Mouse (Mus musculus): Measurements from ENCODE around the gene Ly6g.
"Not testable (repeated sequence)": the region's sequence is repeated elsewhere in the genome, so short reads cannot be mapped to it uniquely, and the experiment has no call there.

Gene Ly6g

DNA sequence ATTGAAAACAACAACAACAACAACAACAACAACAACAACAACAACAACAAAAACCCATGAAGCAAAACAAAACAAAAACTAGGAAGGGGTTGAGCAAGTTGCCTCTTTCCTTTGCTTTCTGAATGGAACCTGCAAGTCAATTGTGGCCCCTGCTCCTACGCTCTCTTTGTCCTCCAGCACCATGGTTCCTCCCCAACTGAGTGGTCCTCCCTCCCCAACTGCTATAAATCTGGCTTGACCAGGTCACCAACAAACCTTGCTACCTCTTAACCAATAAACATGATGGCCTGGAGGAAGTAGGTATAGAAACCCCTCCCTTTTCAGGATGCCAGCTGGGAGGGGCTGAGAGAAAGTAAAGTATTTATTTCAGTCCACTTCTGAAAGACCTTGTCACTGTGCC is at the start of gene Ly6g:
TSS of gene Ly6g (plus strand) at position 301 of the 400 bp plus-strand sequence.
- DNase-seq (ENCODE audit: extremely low spot score), result no peak

DNA sequence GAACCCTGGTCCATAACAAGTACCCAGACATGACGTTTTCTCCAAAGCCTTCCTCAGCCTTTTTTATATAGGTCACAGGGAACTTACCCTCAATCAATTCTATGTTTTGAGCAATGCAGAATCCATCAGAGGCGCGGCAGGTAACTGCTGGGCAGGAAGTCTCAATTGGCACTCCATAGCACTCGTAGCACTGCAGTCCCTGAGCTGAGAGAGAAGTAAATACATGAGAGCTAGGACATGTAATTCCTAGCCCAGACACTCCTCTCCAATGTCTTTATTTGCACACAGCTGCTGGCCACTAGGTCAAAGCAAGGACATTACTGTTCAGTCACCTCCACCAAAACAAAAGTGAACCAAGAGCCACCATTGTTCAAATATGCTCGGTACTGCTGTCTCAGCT is 44.6 kb upstream of the Ly6g start:
- not testable (repeated sequence) for DNase-seq (ENCODE audit: extremely low spot score)

DNA sequence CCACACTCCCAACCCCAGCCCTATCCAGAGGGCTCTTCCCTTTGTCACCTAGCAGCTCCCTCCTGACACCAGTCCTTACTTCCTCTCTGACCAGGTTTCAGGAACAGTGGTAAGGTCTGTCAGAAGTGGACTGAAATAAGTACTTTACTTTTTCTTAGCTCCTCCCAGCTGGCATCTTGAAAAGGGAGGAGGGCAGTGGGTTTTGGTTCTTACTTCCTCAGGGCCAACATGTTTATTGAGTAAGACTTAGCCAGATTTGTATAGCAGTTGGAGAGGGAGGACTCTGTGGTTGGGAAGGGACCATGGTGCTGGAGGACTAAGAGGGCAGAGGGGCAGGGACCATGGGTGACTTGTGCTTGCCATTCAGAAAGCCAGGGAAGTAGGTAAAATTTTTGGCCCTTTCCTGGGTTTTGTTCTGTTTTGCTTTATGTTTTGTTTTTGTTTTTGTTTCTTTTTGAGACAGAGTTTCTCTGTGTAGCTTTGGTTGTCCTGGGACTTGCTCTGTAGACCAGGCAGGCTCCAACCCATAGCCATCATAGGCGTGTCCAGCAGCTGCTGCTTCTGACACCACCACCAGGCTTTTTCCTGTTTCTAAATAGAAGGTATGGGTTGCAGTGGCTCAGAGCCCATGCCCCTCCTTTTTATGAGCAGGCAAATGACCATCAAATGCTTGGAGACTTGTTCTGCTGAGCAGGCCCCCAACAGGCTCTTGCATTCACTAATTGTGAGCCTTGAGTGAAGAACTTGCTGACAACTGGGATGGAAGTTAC is 43.0 kb upstream of the Ly6g start, which contains the start of gene Ly6c2:
TSS of gene Ly6c2 (minus strand) at position 110 of the 770 bp plus-strand sequence.
- DNase-seq (ENCODE audit: extremely low spot score), result not testable (repeated sequence)

DNA sequence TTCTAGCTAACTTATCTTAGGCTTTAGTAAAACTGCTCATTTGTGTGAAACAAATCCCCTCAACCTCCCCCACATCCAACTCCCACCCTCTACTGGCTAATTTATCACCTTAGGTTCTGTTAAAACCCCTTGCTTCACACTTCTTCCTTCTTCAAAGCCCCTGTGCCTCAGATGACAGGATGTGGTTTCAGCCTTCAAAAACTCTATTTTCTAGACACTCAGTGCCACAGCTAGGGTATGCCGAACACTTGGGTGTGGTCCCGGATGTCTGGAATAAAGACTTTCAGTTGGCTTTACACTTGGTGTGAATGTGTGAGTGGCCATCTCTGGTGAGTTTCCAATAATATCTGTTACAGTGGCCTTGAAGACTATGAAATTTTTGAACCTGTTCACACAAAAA is 38.5 kb upstream of the Ly6g start:
- DNase-seq (ENCODE audit: extremely low spot score), result no peak

DNA sequence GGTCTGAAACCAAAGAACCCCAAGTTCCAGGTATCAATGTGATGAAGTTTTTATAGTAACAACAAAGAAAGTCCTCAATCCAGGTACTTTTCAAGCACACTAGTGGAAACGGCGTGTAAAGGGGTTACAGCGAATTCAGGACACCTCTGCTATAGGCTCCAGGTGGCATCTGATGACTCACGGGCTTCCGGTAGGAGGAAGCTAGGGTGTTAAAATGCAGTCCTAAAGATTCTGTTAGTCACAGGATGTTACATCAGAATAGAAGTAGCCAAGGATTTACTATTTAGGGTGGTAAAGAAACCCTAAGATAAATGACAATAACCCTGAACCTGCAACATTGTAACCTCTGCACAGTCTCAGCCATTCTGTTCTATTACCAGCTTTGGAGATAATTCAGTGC is 37.6 kb upstream of the Ly6g start:
- DNase-seq (ENCODE audit: extremely low spot score), result not testable (repeated sequence)

DNA sequence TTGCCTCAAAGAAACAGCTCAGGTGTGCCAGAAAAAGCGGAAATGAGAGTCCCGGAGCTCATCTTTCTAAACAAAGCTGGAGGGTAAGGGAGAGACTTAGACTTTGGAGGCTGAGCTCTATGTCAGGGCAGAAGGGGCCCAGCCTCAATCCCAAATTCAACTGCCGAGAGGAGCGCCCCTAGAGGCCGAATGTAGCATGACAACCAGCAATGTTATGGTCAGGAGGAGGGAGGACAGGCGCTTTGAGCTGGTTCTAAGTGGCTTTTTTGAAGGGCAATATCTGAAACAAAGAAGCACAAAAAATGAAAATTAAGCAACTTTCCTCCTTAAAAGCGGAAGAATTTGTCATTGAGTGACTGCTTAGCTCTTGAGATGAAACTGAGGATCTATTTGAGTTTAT is 36.3 kb upstream of the Ly6g start:
- peak; percentile 51 for DNase-seq (ENCODE audit: extremely low spot score)

DNA sequence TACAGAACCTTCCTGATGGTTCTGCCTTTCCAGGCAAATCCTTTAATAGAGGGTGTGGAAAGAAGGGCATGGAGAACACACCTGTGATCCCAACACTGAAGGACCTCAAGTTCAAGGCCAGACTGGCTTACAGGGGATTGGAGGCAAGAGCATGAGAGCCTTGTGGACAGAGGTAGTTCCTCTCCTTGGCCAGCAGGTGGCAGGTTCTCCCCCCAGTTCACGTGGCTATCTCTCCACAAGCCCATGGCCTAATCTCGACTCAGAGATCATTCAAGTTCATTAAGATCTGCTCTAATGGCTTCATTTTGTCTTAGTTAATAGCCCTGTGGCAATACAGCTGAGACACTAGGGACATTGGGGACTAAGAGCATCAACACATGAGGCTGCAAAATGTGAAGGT is 35.0 kb upstream of the Ly6g start:
- DNase-seq (ENCODE audit: extremely low spot score), result peak; percentile 23

DNA sequence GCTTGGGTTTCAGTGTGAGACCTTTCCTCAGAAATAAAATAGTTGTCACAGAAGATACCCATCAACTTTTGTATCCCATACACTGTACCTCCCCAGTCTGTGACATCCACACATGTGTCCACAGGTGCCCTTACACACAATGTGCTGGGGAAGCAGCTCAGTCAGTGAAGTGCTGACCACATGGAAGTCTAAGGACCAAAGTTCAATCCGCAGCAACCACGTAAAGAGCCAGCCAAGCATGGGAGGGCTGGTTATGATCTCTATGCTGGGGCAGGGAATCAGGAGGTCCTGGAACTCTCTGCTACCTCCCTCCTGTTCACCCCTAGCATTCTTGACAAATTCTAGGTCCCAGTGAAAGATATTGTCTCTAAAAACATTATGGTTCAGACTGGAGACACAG is 22.7 kb upstream of the Ly6g start:
- DNase-seq (ENCODE audit: extremely low spot score), result not testable (repeated sequence)

DNA sequence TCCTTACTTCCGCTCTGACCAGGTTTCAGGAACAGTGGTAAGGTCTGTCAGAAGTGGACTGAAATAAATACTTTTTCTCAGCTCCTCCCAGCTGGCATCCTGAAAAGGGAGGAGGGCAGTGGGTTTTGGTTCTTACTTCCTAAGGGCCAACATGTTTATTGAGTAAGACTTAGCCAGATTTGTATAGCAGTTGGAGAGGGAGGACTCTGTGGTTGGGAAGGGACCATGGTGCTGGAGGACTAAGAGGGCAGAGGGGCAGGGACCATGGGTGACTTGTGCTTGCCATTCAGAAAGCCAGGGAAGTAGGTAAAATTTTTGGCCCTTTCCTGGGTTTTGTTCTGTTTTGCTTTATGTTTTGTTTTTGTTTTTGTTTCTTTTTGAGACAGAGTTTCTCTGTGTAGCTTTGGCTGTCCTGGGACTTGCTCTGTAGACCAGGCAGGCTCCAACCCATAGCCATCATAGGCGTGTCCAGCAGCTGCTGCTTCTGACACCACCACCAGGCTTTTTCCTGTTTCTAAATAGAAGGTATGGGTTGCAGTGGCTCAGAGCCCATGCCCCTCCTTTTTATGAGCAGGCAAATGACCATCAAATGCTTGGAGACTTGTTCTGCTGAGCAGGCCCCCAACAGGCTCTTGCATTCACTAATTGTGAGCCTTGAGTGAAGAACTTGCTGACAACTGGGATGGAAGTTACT is 19.8 kb upstream of the Ly6g start:
- not testable (repeated sequence) for DNase-seq (ENCODE audit: extremely low spot score)

DNA sequence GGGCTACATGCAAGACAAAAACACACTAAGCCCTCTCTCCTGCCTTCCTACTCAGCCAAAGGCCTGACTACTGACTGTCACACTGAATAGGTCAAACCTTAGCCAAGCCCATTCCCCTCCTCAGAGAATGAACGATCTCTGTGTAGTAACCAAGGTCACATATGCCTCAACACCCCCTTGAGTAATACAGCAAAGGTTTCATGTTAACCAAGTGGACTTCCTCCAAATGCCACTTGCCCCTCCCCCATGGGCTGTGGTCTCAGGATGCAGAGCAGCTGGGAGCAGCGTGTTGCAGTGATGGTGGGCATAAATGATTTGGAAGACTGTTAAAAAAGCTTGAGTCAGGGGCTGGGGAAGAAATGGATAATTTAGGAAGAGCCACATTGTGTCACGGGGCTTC is 17.3 kb upstream of the Ly6g start:
- DNase-seq (ENCODE audit: extremely low spot score), result not testable (repeated sequence)

DNA sequence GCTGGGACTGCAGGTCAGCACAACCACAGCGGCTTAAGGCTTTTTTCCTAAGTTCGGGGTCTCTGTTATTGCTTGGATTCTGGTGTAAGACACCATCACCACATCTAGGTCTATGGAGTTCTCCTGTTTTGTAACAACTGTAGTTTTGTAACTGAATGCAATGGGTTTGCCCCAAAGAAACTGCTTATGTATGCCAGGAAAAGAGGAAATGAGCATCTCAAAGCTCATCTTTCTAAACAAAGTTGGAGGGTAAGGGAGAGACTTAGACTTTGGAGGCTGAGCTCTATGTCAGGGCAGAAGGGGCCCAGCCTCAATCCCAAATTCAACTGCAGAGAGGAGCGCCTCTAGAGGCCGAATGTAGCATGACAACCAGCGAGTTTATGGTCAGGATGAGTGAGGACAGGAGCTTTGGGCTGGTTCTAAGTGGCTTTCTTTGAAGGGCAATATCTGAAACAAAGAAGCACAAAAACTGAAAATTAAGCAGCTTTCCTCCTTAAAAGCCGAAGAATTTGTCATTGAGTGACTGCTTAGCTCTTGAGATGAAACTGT is 13.2 kb upstream of the Ly6g start:
- peak; percentile 20 for DNase-seq (ENCODE audit: extremely low spot score)

DNA sequence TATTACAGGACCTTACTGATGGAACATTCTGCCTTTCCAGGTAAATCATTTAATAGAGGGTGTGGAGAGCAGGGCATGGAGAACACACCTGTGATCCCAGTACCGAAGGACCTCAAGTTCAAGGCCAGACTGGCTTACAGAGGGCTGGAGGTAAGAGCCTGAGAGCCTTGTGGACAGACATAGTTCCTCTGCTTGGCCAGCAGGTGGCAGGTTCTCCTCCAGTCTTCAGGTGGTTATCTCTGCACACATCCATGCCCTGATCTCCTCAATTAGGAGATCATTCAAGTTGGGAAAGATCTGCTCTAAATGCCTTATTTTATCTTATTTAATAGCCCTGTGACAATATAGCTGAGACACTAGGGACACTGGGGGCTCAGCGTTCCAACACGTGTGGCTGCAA is 11.3 kb upstream of the Ly6g start:
- no peak for DNase-seq (ENCODE audit: extremely low spot score)

DNA sequence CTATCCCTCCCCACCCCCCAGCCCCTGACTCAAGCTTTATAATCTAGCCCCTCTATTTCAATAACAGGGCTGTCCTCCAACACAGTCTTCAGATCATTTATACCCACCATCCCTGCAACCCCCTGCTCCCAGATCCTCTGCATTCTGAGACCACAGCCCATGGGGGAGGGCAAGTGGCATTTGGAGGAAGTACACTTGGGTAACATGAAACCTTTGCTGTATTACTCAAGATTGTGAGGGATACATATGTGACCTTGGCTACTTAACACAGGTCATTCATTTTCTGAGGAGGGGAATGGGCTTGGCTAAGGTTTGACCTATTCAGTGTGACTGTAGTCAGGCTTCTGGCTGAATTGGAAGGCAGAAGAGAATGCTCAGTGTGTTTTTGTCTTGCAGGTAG is 2.0 kb upstream of the Ly6g start:
- DNase-seq (ENCODE audit: extremely low spot score), result no peak

DNA sequence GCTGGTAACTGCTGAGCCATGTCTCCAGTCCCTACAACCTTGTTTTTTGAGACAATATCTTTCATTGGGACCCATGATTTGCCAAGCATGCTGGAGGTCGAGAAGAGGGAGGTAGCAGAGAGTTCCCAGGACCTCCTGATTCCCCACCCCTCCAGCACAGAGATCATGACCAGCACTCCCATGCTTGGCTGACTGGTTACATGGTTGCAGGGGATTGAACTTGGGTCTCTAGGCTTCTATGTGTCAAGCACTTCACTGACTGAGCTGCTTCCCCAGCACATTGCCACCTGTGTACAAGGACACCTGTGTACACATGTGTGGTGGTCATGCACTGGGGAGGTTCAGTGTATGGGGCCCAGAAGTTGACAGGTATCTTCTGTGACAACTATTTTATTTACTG is 2.6 kb downstream of the Ly6g start:
- no peak for DNase-seq (ENCODE audit: extremely low spot score)

DNA sequence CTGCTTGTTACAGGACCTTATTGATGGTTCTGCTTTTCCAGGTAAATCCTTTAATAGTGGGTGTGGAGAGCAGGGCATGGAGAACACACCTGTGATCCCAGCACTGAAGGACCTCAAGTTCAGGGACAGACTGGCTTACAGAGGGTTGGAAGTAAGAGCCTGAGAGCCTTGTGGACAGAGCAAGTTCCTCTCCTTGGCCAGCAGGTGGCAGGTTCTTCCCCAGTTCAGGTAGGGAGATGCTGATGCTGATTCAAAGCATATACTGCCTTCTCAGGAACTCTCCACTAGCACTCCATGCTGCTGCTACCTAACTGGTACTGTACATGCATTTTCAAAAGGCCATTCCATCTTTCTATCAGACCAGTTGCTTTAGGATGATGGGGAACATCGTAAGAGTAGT is 20.5 kb downstream of the Ly6g start:
- DNase-seq (ENCODE audit: extremely low spot score), result peak; percentile 3

DNA sequence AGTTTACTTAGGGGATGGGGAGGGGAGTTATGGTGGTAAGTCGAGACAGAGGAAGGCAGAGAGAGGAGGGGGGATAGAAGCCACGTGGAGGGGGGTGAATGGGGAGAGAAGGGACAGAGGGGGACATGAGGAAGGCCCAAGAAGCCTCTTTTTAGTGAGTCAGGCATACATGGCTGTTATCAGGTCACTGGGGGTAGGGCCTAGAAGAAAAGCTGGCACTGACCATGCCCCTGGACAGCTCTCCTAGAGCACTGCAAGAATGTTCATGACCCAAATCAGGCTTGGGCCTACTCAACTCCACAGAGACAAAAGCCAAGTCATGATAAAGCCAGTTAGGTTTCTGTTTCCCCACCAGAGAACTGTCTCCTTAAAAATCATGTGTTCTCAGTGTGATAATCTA is 31.3 kb downstream of the Ly6g start:
- no peak for DNase-seq (ENCODE audit: extremely low spot score)

DNA sequence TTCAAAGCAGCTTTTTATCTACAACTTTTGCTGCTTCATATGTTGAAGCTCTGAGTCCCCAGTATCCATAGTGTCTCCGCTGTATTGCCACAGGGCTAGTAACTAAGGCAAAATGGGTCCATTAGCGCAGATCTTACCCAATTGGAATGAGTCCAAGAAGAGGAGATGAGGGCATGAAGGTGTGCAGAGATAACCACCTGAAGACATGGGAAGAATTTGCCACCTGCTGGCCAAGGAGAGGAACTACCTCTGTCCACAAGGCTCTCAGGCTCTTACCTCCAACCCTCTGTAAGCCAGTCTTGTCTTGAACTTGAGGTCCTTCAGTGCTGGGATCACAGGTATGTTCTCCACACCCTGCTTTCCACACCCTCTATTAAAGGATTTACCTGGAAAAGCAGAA is 34.1 kb downstream of the Ly6g start:
- peak; percentile 6 for DNase-seq (ENCODE audit: extremely low spot score)

DNA sequence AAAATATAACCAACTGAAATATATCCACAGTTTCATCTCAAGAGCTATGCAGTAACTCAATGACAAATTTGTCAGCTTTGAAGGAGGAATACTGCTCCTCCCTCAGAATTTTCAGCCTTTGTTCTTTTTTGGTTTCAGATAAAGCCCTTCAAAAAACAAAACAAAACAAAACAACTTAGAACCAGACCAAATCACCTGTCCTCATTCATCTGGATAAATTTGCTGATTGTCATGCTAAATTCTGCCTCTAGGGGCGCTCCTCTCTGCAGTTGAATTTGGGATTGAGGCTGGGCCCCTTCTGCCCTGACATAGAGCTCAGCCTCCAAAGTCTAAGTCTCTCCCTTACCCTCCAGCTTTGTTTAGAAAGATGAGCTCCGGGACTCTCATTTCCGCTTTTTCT is 35.5 kb downstream of the Ly6g start:
- not testable (repeated sequence) for DNase-seq (ENCODE audit: extremely low spot score)

Measured in embryo, embryonic 9.5 days (tissue).